19 mouse cellular contexts compared by ENCODE assay signal in the genomic region with DNA sequence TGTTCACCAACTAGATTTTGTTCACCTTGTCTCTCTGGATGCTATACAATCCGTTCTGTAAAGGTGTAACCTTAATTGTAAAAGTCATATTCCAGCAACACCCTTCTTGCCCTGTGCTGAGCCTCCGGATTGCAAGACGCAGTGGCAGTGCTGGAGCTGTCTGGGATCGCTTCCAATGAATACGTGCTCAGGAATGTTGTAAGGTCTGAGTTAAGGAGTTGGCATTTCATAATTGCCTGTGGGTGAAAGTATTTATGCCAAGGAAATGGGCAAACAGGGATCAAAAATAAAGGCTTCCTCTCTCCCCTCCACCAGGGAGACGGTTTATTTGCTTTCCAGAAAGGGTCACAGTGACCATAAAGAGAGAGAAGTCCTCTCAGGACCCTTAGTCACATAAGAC.
DNase-seq lines count a peak whose midpoint lies in the region; ATAC-seq and TF ChIP-seq lines count a peak whose summit lies in the region.
"Had no signal": no experiment of that assay in that cellular context is flagged by ENCODE, and none has a peak within 500 bp of the region (broad histone marks: within the 10 kb centered on the region; RNA-seq: fewer than 3 reads in every experiment).

No protein-coding gene starts in this region.

- H3K27ac ChIP-seq in embryonic facial prominence, embryonic 14.5 days (replicated peaks; ENCODE audit: low read depth, low read length): no peak overlapping the region
- no peak overlapping the region for H3K27ac ChIP-seq in embryonic facial prominence, embryonic 10.5 days (replicated peaks)
- H3K27ac ChIP-seq in lung, postnatal 0 days (ENCODE audit: low read length): no peak overlapping the region
- no peak overlapping the region for H3K27ac ChIP-seq in hindbrain, embryonic 14.5 days
- H3K27ac ChIP-seq: embryonic facial prominence, embryonic 12.5 days; hindbrain, postnatal 0 days had no signal

- ATAC-seq in embryonic facial prominence, embryonic 14.5 days (ENCODE audit: low read depth): no peak
- peak; percentile 57; the same call in 1 of the 2 replicates for ATAC-seq in lung, postnatal 0 days
- ATAC-seq in hindbrain, embryonic 14.5 days (ENCODE audit: low FRiP score): no peak
- ATAC-seq: hindbrain, postnatal 0 days; liver, postnatal 0 days; midbrain, embryonic 16.5 days had no signal

- no peak overlapping the region for H3K4me2 ChIP-seq in embryonic facial prominence, embryonic 14.5 days (ENCODE audit: low read depth, low read length)
- no peak overlapping the region for H3K4me2 ChIP-seq in lung, postnatal 0 days (replicated peaks; ENCODE audit: low read depth, low read length)
- H3K4me2 ChIP-seq in hindbrain, embryonic 14.5 days (replicated peaks): no peak overlapping the region
- H3K4me2 ChIP-seq: embryonic facial prominence, embryonic 12.5 days; heart, embryonic 11.5 days had no signal

- DNase-seq in embryonic facial prominence, embryonic 14.5 days (ENCODE audit: low spot score): peak; percentile 48
- DNase-seq in embryonic facial prominence, embryonic 10.5 days (ENCODE audit: low spot score): no peak
- DNase-seq in 3134 (ENCODE audit: extremely low read depth, insufficient read length, low spot score) (peak; percentile 65), NIH3T3 (ENCODE audit: low read depth) (peak; percentile 89)
- peak; percentile 48 for DNase-seq in lung, postnatal 0 days (ENCODE audit: low spot score)
- DNase-seq in gastrocnemius, postnatal 14 days: no peak
- no peak for DNase-seq in hindbrain, embryonic 14.5 days (ENCODE audit: low spot score)
- DNase-seq: cerebellum, postnatal 10 days; heart, postnatal 4 days; kidney, adult 9 months; kidney, postnatal 36 days; layer of hippocampus, adult 9-11 months; liver, postnatal 0 days; thymus, adult 18-20 months had no signal

- TF ChIP-seq CTCF in lung, postnatal 0 days (IDR thresholded peaks at IDR 0.05): no peak

- no peaks in the 10 kb centered on the region for H3K9me3 ChIP-seq in embryonic facial prominence, embryonic 14.5 days (ENCODE audit: control insufficient read depth, low read length)
- H3K9me3 ChIP-seq in embryonic facial prominence, embryonic 10.5 days: peaks cover 4% of the 10 kb centered on the region; the same call in 1 of the 2 replicates
- H3K9me3 ChIP-seq in lung, postnatal 0 days (ENCODE audit: low read length): no peaks in the 10 kb centered on the region
- H3K9me3 ChIP-seq in hindbrain, embryonic 14.5 days (ENCODE audit: control insufficient read depth, low read length): no peaks in the 10 kb centered on the region
- H3K9me3 ChIP-seq: embryonic facial prominence, embryonic 12.5 days had no signal

- no peak for TF ChIP-seq EP300 in lung, postnatal 0 days (IDR thresholded peaks at IDR 0.05)

- no peaks in the 10 kb centered on the region for H3K27me3 ChIP-seq in embryonic facial prominence, embryonic 14.5 days (replicated peaks; ENCODE audit: control insufficient read depth, insufficient read depth, low read length)
- no peaks in the 10 kb centered on the region for H3K27me3 ChIP-seq in embryonic facial prominence, embryonic 10.5 days (replicated peaks; ENCODE audit: low read depth, poor library complexity, severe bottlenecking)
- no peaks in the 10 kb centered on the region for H3K27me3 ChIP-seq in lung, postnatal 0 days (replicated peaks; ENCODE audit: insufficient read depth, low read length)
- no peaks in the 10 kb centered on the region for H3K27me3 ChIP-seq in hindbrain, embryonic 14.5 days (ENCODE audit: control insufficient read depth, insufficient read depth, low read length)
- H3K27me3 ChIP-seq: embryonic facial prominence, embryonic 12.5 days; megakaryocyte, embryonic 14.5 days had no signal

- no peak overlapping the region for H3K4me3 ChIP-seq in embryonic facial prominence, embryonic 14.5 days (ENCODE audit: low read depth, low read length)
- H3K4me3 ChIP-seq in embryonic facial prominence, embryonic 10.5 days: no peak overlapping the region
- no peak overlapping the region for H3K4me3 ChIP-seq in lung, postnatal 0 days (ENCODE audit: low read depth, low read length)
- H3K4me3 ChIP-seq in hindbrain, embryonic 14.5 days (replicated peaks; ENCODE audit: low read length): no peak overlapping the region
- H3K4me3 ChIP-seq: embryonic facial prominence, embryonic 12.5 days; megakaryocyte, embryonic 14.5 days had no signal

- no peaks in the 10 kb centered on the region for H3K36me3 ChIP-seq in embryonic facial prominence, embryonic 14.5 days (ENCODE audit: control insufficient read depth, insufficient read depth, low read length)
- H3K36me3 ChIP-seq in embryonic facial prominence, embryonic 10.5 days (replicated peaks): no peaks in the 10 kb centered on the region
- H3K36me3 ChIP-seq in lung, postnatal 0 days (ENCODE audit: insufficient read depth, low read length): no peaks in the 10 kb centered on the region
- no peaks in the 10 kb centered on the region for H3K36me3 ChIP-seq in hindbrain, embryonic 14.5 days (replicated peaks; ENCODE audit: control insufficient read depth, insufficient read depth)
- H3K36me3 ChIP-seq: embryonic facial prominence, embryonic 12.5 days had no signal

- 0 out of 2 replicates have a peak, but pooled peaks cover 6% of the 10 kb centered on the region for H3K4me1 ChIP-seq in embryonic facial prominence, embryonic 14.5 days (ENCODE audit: control insufficient read depth, insufficient read depth, low read length)
- 0 out of 2 replicates have a peak, but pooled peaks cover 3% of the 10 kb centered on the region for H3K4me1 ChIP-seq in embryonic facial prominence, embryonic 10.5 days
- H3K4me1 ChIP-seq in lung, postnatal 0 days (ENCODE audit: insufficient read depth, low read depth, low read length): no peaks in the 10 kb centered on the region
- no peaks in the 10 kb centered on the region for H3K4me1 ChIP-seq in hindbrain, embryonic 14.5 days (replicated peaks; ENCODE audit: control insufficient read depth, insufficient read depth, low read length)
- H3K4me1 ChIP-seq: megakaryocyte, embryonic 14.5 days had no signal

- intact Hi-C loops in gastrocnemius, postnatal 14 days (cut with DNase I; ENCODE audit: low total_unique reads): no loop called here

- 53% methylated on average over 6 of the region's 6 CpGs for WGBS in embryonic facial prominence, embryonic 14.5 days
- WGBS in embryonic facial prominence, embryonic 10.5 days: 90% methylated on average over 6 of the region's 6 CpGs
- 43% methylated on average over 6 of the region's 6 CpGs for WGBS in lung, postnatal 0 days
- 83% methylated on average over 6 of the region's 6 CpGs for WGBS in hindbrain, embryonic 14.5 days

- H3K9ac ChIP-seq in embryonic facial prominence, embryonic 14.5 days (ENCODE audit: low read depth, low read length): no peak overlapping the region
- no peak overlapping the region for H3K9ac ChIP-seq in lung, postnatal 0 days (replicated peaks; ENCODE audit: low read depth)
- no peak overlapping the region for H3K9ac ChIP-seq in hindbrain, embryonic 14.5 days
- H3K9ac ChIP-seq: embryonic facial prominence, embryonic 12.5 days; liver, postnatal 0 days had no signal

Comparison
In these comparisons a context has a peak if more than half of its experiments do, and no peak if none do; other contexts are left out.
1. DNase-seq: peak in embryonic facial prominence, embryonic 14.5 days (single experiment), 3134 (single experiment), NIH3T3 (single experiment) and lung, postnatal 0 days (single experiment); none in embryonic facial prominence, embryonic 10.5 days (single experiment), gastrocnemius, postnatal 14 days (single experiment) and hindbrain, embryonic 14.5 days (single experiment).